Mouse (Mus musculus) bone marrow, adult 2 months (tissue): Measurements from ENCODE around the gene Herc4.

ENCODE experiments used
- CTCF ChIP-seq: fragments of 200-500 bp; IDR thresholded peaks from 2 replicates; pipeline ENCODE4 v1.5.1; 2011; ENCODE audit warnings: low read length, control low read depth; ENCODE audit not compliant: control insufficient read depth, insufficient read depth
- POLR2A ChIP-seq: fragments of 200-500 bp; IDR thresholded peaks from 2 replicates; pipeline ENCODE4 v1.6.1; 2011; ENCODE audit warnings: low read depth, mild to moderate bottlenecking, control low read depth, low read length, borderline replicate concordance; ENCODE audit not compliant: control insufficient read depth

GRCm38 (mm10) chr10:63341351-63341750 is 97.7 kb downstream of the Herc4 start:
- TF ChIP-seq CTCF (no peak), POLR2A (no peak)
